9 mouse cellular contexts compared by ENCODE assay signal in genomic region chr7:122219315-122219801, GRCm38 (mm10). TPM values are rescaled to one million over a fixed set of nuclear protein-coding genes. Genes with fewer than 3 reads are reported as not detected.
DNase-seq lines count a peak whose midpoint lies in the region; ATAC-seq and TF ChIP-seq lines count a peak whose summit lies in the region.
"Had no signal": no experiment of that assay in that cellular context is flagged by ENCODE, and none has a peak within 500 bp of the region (broad histone marks: within the 10 kb centered on the region; RNA-seq: fewer than 3 reads in every experiment).

Gene Chp2 (plus strand): TSS chr7:122219496.

- H3K4me3 ChIP-seq in left cerebral cortex, adult 2 months = peak within 1 kb of the TSS; percentile 31; the same call in 1 of the 2 replicates
- H3K4me3 ChIP-seq in heart, adult 2 months = peak within 1 kb of the TSS; percentile 28; the same call in 1 of the 2 replicates
- peak within 1 kb of the TSS; percentile 43 for H3K4me3 ChIP-seq in liver, embryonic 16.5 days (ENCODE audit: low read depth, low read length)

- peak; percentile 81 for ATAC-seq in liver, embryonic 16.5 days (ENCODE audit: low read depth)

- no peak within 1 kb of the TSS for H3K9ac ChIP-seq in heart, adult 2 months (ENCODE audit: low read depth, low read length)
- no peak within 1 kb of the TSS for H3K9ac ChIP-seq in liver, embryonic 16.5 days (ENCODE audit: low read depth, low read length)

- peak within 1 kb of the TSS; percentile 48 for H3K4me2 ChIP-seq in liver, embryonic 16.5 days (ENCODE audit: low read depth, low read length)

- TF ChIP-seq CTCF in left cerebral cortex, adult 2 months (IDR thresholded peaks at IDR 0.05) = no peak
- no peak for TF ChIP-seq CTCF in heart, adult 2 months (IDR thresholded peaks at IDR 0.05)

- H3K9me3 ChIP-seq in liver, embryonic 16.5 days (replicated peaks; ENCODE audit: control insufficient read depth, low read length) = 0 out of 2 replicates have a peak, but pooled peaks cover 2% of the 10 kb centered on the region

- H3K36me3 ChIP-seq in heart, adult 2 months (ENCODE audit: control insufficient read depth, insufficient read depth, low read length) = no peaks in the 10 kb centered on the region
- H3K36me3 ChIP-seq in liver, embryonic 16.5 days (ENCODE audit: control insufficient read depth, insufficient read depth) = no peaks in the 10 kb centered on the region

- no peaks in the 10 kb centered on the region for H3K79me2 ChIP-seq in heart, adult 2 months (replicated peaks; ENCODE audit: control insufficient read depth, insufficient read depth, low read length)

- TF ChIP-seq EP300 in heart, adult 2 months (IDR thresholded peaks at IDR 0.05; ENCODE audit: insufficient read depth, low read depth, low read length) = no peak

- peak in 1 of 2 experiments; percentile 9 for DNase-seq in left cerebral cortex, adult 2 months (ENCODE audit: extremely low spot score in 1 of 2, low spot score in 2 of 2)
- DNase-seq in left cerebral cortex, adult 8-10 months (ENCODE audit: low spot score in 2 of 2) = no peak
- peak; percentile 61 to 62 for DNase-seq in heart, adult 2 months
- DNase-seq in kidney, adult 11 months = peak; percentile 19
- peak; percentile 45 for DNase-seq in ovary, adult 18-20 months (ENCODE audit: low spot score)
- DNase-seq in cerebellum, adult 18-20 months = no peak
- no peak for DNase-seq in thymus, postnatal 14 days

- TF ChIP-seq POLR2A in heart, adult 2 months (IDR thresholded peaks at IDR 0.05; ENCODE audit: insufficient read depth, low read depth, low read length) = no peak

- H3K27ac ChIP-seq in left cerebral cortex, adult 2 months = no peak within 1 kb of the TSS
- no peak within 1 kb of the TSS for H3K27ac ChIP-seq in heart, adult 2 months
- H3K27ac ChIP-seq in liver, embryonic 16.5 days (ENCODE audit: low read length) = no peak within 1 kb of the TSS

- 12% methylated on average over 20 of the region's 20 CpGs for WGBS in heart, adult 2 months
- 18% methylated on average over 20 of the region's 20 CpGs for WGBS in liver, embryonic 16.5 days (ENCODE audit: insufficient replicate concordance)

- intact Hi-C loops in left cerebral cortex, adult 2 months (cut with DNase I) = no loop called here
- intact Hi-C loops in heart, adult 2 months (cut with DNase I) = no loop called here

- H3K27me3 ChIP-seq in heart, adult 2 months (ENCODE audit: control insufficient read depth, insufficient read depth, low read length) = peaks cover 2% of the 10 kb centered on the region; the same call in 1 of the 2 replicates
- H3K27me3 ChIP-seq in liver, embryonic 16.5 days (ENCODE audit: control insufficient read depth, insufficient read depth, low read depth, low read length) = no peaks in the 10 kb centered on the region

- no peaks in the 10 kb centered on the region for H3K4me1 ChIP-seq in heart, adult 2 months (ENCODE audit: control insufficient read depth, insufficient read depth, low read length)
- H3K4me1 ChIP-seq in liver, embryonic 16.5 days (ENCODE audit: control insufficient read depth, low read depth, low read length) = no peaks in the 10 kb centered on the region

RNA-seq across cellular contexts. Expression of gene Chp2, which starts in this region (rescaled TPM):
- total RNA-seq in left cerebral cortex, adult 2 months (2021) = 1 to 10 TPM; 4.9 to 5.4 TPM
- total RNA-seq in left cerebral cortex, adult 8-10 months (2022) = 1 to 10 TPM; 4.6 to 5.9 (median 5.0) TPM
- total RNA-seq in heart, adult 2 months (2021) = 1 to 10 TPM; 2.9 to 3.7 TPM
- 2.5 and 3.7 TPM in 2 replicates for polyA plus RNA-seq in heart, adult 2 months (2012; rRNA removed)
- polyA plus RNA-seq in liver, embryonic 16.5 days (2015; fragmentation: Nextera tagmentation; extraction: Ambion mirVana) = 3.1 TPM in 2 replicates
- polyA plus RNA-seq: C2C12 had no signal

Comparison
In these comparisons a context has a peak if more than half of its experiments do, and no peak if none do; other contexts are left out.
1. DNase-seq: peak in heart, adult 2 months (2 of 2), kidney, adult 11 months (single experiment) and ovary, adult 18-20 months (single experiment); none in left cerebral cortex, adult 8-10 months (0 of 2), cerebellum, adult 18-20 months (0 of 2) and thymus, postnatal 14 days (single experiment).
2. Peak in every context shown above with its lines, with median percentiles within 50 percentile points of each other: H3K4me3 ChIP-seq.